Mouse (Mus musculus): ENCODE results near the gene Gm10643. TPM values are rescaled to one million over a fixed set of nuclear protein-coding genes. Genes with fewer than 3 reads are reported as not detected.
A peak's percentile ranks its signal among the peaks of the same experiment; 100 is the strongest.

The Gm10643 gene
- total RNA-seq, 2 experiments from 2014 or later, result 4.7 to 5.0 TPM

DNA sequence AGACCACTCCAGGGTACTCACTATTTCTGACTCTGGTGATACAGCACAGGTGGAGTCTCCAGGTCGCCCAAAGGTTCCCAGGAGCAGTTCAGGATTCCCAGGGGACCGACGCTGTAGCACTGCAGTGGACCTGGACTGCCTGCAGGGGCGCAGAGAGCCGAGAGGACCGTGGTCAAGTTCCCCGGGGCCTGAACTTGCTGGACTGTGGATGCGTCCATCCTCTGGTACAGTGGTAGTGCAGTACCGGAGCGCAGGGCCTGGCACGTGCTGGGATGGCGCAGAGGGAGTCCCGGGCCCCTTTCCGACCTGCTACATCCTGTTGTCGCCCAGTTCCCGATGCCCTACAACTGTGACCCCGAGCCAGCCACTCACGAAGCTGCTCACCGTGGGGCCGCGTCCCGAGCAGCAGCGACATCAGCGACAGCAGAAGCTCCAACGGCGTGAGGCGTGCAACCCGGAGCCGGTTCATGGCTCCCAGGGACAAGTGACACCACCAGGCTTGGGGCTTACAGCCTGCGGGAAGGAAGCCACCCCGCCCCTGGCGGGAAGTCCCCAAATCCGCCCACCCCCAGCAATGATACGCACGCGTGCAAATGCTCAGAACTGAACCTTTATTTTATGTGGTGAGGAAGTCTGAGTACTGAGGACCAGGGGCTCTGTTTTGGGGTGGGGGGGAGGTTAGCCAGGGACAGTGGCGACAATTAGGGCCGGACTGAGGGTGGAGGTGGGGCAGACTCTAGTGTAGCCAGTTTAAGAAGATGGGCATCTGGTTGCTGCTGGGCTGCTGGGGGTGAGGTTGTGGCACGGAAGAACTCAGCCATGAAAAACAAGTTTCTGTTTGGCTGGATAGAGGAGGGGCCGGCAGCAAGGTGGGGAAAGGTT is 22.6 kb downstream of the Gm10643 start, which contains the start of gene Il27ra:
Il27ra (minus strand) TSS at position 524 of the 882 bp plus-strand sequence.
- DNase-seq (ENCODE audit: low spot score in 2 of 2), result peak; percentile 41 to 42

DNA sequence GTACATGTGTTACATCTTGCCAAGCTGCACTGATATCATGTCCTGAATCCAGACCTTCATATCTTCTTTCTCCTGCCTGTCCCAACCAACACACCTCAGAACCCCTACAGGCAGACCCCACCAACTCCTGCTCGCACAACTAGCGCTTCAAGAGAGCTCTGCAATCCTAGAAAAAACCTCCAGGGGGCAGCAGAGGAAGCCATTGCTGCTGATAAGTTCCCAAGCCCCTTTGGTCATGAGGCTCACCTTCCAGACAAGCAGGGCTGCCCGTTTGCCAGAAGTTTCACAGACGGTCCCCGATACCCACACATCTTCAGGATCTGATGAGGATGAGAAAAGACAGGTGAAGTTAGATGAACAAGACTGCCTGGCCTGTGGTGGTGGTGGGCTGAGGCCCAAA is 25.9 kb downstream of the Gm10643 start:
- peak; percentile 79 to 85 for DNase-seq (ENCODE audit: low spot score in 2 of 2)

DNA sequence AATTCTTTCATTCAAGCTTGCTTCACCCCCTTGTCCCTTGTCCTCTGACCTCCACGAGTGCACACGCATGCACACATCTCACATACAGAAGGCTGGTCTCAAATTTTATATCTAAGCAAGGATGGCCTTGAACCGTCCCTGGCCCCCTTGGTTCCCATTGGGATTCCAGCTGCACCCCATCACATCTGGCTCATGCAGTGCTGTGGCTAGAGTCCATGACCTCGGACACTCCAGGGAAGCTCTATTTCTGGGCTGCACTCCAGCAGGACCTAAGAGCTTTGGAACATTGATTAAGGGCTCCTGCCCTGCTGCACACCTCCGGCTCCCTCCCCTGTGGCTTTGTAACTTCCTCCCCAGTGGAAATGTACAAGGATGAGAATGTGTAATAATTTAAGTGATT is 26.9 kb downstream of the Gm10643 start:
- no peak for DNase-seq (ENCODE audit: low spot score in 2 of 2)

DNA sequence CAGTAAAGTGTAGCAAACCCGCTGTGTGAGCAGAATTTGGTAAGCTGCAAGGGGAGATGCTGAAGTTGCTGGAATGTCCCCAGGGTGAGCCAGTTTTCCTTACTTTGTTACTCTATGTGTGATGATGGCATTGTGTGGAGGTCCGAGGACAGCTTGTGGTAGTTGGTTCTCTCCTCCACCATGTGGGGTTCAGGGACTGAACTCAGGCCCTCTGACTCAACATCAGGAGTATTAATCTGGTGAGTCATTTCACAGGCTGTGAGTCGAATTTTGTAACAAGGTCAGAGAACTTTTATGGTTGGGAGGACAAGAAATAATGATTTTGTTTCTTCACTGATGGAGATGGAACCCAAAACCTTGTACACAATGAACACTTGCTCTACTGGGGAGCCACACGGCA is 32.2 kb downstream of the Gm10643 start:
- DNase-seq (ENCODE audit: low spot score in 2 of 2), result no peak

DNA sequence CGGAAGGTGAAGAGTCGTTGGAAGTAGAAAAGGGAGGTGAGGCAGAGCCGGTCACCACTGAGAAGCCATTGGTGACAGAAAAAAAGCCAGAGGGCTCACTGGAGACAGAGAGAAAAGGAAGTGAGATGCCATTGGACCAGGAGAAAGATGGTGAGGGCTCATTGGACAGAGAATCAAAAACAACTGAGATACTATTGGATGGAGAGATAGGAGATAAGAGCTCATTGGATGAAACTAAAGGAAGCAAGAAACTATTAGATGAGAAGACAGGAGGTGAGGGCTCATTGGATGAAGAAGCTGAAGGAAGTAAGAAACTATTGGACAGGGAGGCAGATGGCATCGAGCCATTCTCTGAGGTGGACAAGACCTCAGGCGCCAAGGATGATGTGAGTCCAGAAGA is 35.7 kb downstream of the Gm10643 start:
- no peak for DNase-seq (ENCODE audit: low spot score in 2 of 2)

DNA sequence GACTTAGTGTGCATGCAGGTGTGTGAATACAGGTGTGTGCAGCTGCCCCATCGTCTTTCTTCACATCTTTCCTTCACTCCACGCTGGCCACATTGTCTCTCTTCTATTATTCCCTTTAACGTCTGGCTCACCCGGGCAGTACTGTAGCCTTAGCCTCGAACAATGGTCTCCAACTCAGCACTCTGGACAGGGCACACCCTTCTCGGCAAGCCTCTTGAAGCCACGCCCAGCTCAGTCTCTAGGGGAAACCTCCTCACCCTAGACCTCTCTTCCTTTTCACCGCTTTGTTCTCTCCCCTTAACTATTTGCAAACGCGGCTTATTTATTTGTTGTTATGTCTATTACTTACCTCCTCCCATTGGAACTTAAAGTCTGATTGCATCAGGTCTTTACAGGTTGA is 37.5 kb downstream of the Gm10643 start:
- no peak for DNase-seq (ENCODE audit: low spot score in 2 of 2)

DNA sequence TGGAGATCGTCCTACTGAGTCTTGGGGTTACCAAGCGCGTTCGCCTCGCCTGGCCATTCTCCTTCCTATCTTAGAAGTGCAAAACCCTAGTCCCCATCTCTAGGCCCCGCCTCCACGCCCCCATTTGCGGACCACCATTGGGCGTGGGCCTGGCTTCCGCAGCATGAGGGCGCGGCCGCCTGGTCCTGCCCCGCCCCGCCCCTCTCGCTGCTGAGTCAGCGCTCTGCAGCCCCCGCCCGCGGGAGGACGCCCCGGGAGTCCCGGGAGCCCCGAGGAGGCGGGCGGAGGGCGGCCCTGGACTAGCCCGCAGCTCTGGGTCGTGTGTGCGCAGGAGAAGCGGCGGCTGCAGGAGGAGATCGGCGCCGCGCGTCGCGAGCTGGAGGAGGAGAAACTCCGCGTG is 39.1 kb downstream of the Gm10643 start:
- peak in 1 of 2 experiments; percentile 40 for DNase-seq (ENCODE audit: low spot score in 2 of 2)

DNA sequence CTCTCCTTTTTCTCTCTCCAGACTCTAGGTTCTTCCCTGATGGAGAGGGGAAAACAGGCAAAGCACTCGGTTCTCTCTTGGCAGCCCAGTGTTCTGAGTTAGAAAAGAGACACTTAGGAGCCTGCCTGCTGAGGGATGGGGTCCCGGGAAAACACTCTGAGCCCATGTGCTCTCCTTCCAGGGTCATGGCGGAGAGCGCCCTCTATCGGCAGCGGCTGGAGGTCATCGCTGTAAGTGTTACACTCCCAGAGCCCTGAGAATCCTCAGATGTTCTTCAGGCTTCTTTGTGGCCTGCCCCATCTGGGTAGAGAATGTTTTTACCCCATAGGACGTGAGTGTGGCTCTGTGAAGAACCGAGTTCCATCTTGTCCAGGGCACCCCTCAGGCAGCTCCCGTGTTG is 40.8 kb downstream of the Gm10643 start:
- DNase-seq (ENCODE audit: low spot score in 2 of 2), result no peak

DNA sequence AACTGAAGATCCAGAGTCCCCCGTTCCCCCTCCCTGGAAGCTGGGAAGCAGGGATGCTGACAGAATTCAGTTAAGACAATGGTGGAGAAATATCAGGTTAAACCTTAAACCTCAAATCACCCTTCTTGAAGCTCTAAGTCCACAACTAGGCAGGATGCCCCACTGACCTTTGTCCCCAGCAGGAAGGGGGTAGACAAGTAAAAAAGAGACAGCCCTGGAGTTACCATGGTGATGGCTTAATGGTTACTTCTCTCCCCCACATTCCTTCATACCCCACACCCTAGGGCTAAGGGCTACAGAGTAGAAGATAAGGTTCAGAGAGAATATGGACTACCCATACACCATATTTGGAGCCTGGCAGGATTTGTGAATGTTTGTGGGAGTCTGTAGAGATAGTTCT is 41.3 kb downstream of the Gm10643 start:
- DNase-seq (ENCODE audit: low spot score in 2 of 2), result no peak

DNA sequence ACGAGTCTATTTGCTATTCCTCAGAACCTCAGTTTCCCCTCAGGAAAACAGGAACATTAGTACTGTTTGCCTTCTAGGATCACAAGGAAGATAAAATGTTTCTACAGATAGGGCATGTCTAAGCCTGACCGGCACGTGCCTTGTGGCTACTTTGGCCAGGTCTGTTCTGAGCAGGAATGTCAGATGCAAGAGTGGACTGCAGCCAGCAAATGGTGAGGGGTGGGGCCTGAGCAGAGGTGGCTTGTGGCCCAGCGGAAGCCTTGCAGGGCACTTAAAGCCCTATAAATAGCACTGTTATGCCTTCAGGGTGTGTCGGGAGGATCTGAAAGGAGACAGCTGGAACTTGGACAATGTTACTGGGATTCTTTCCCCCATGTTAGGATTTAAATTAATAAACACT is 41.9 kb downstream of the Gm10643 start:
- no peak for DNase-seq (ENCODE audit: low spot score in 2 of 2)

DNA sequence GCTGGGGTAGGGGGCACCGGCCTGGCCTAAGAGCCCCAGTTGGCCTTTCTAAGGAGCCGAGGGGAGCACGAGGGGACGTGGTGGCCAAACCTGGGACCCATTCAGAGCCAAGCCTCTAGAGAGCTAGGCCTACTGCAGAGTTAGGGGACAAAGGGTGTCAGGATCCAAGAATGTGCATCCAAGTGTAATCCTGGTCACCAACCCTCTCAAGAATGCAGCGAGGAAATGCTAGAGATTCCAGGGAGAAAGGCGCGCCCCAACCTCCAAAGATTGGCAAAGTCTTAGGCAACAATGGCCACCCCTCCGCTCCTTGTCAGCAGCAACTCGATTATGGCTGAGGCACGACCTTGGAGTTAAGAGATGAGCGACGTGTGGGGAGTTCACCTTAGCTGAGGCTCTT is 43.4 kb downstream of the Gm10643 start:
- no peak for DNase-seq (ENCODE audit: low spot score in 2 of 2)

DNA sequence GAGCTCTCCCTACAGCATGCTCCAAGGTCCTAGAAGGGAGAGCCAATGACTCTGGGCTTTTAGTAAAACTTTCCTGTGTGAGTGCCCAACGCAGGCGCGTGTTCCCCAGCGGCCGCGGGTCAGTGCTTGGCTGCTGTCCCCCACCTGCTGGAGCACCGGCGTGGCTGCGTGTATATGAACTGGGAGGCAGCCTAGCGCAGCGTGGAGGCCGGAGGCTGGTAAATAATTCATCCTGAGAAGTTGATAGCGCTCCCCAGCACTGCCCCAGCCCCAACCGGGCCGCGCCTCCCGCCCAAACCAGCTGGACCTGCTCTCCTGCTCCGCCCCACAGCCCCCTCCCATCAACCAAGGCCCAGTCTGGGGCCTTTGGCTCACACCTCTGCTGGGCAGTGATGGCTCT is 43.8 kb downstream of the Gm10643 start, which contains the start of gene Palm3:
Palm3 (plus strand) TSS at position 376 of the 400 bp plus-strand sequence.
- DNase-seq (ENCODE audit: low spot score in 2 of 2), result no peak

DNA sequence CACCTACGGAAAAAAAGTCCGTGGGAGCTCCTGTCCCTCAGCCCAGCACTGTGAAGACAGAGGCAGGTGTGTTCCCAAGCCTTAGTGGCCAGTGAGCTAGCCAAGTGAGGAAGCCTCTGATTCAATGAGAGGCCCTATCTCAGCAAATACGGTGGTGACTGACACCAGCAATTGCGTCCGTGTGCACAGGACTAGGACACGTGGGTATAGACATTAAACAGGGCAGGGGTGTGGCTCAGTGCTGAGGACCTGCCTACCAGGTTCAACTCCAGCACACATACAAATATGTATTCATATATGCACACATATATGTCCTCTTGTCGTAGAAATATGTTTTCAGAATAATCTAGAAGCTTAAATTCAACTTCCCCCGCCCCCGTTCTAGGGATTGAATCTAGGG is 45.2 kb downstream of the Gm10643 start:
- no peak for DNase-seq (ENCODE audit: low spot score in 2 of 2)

DNA sequence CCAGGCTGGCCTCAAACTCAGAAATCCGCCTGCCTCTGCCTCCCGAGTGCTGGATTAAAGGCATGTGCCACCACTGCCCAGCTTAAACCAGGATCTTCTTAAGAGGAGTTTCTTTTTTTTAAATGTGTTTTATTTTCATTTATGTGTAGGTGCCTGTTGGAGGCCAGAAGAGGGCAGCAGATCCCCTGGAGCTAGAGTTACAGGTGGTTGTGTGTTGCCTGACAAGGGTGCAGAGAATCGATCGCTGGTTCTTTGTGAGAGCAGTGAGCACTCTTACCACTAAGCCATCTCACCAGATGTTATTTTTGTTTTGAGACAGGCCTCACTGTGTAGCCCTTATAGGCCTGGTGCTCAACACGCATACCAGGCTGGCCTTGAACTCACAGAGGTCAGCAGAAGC is 49.1 kb downstream of the Gm10643 start:
- no peak for DNase-seq (ENCODE audit: low spot score in 2 of 2)

Small RNAs within 50 kb of the gene (microRNA-seq; reads per million reads assigned to microRNA genes)
- gene Mir709, result 0 reads per million in 2 experiments

Other genes starting within 250 kb of the Gm10643 start
- gene Adgrl1, start 165.0 kb downstream of the Gm10643 start, total RNA-seq (2021), result 100 to 1,000 TPM; 345 to 352 TPM
- gene Gm10644, start 109.9 kb downstream of the Gm10643 start, total RNA-seq (2021), result under 1 TPM; 0.17 to 0.25 TPM
- gene Asf1b, start 109.6 kb downstream of the Gm10643 start, total RNA-seq (2021), result 1 to 10 TPM; 1.1 TPM
- 100 to 1,000 TPM; 261 to 268 TPM for gene Prkaca, start 92.1 kb downstream of the Gm10643 start, total RNA-seq (2021)
- gene Samd1, start 67.5 kb downstream of the Gm10643 start, total RNA-seq (2021), result 10 to 100 TPM; 51.0 to 52.7 TPM
- 1 to 10 TPM in 1 of 2 experiments, under 1 TPM in 1; 0.39 to 1.2 TPM for gene 1700067K01Rik, start 63.6 kb downstream of the Gm10643 start, total RNA-seq (2021)
- 1 to 10 TPM; 2.5 to 2.8 TPM for gene 2210011C24Rik, start 53.0 kb downstream of the Gm10643 start, total RNA-seq (2021)
- 1 to 10 TPM; 4.1 to 7.9 TPM for gene Palm3, start 43.7 kb downstream of the Gm10643 start, total RNA-seq (2021)
- 1 to 10 TPM; 1.6 to 1.8 TPM for gene Il27ra, start 22.5 kb downstream of the Gm10643 start, total RNA-seq (2021)
- gene Rln3, start 20.1 kb downstream of the Gm10643 start, total RNA-seq (2021), result not detected
- gene Rfx1, start 1.7 kb upstream of the Gm10643 start, total RNA-seq (2021), result 10 to 100 TPM; 20.1 to 21.0 TPM
- gene Dcaf15, start 39.6 kb upstream of the Gm10643 start, total RNA-seq (2021), result 10 to 100 TPM; 20.5 to 21.9 TPM
- not detected for gene Podnl1, start 60.9 kb upstream of the Gm10643 start, total RNA-seq (2021)
- gene Cc2d1a, start 82.8 kb upstream of the Gm10643 start, total RNA-seq (2021), result 10 to 100 TPM; 46.9 to 53.9 TPM
- 1 to 10 TPM; 1.1 TPM for gene 4930432K21Rik, start 82.9 kb upstream of the Gm10643 start, total RNA-seq (2021)
- 1 to 10 TPM; 3.8 to 4.4 TPM for gene Nanos3, start 120.1 kb upstream of the Gm10643 start, total RNA-seq (2021)
- gene Zswim4, start 171.9 kb upstream of the Gm10643 start, total RNA-seq (2021), result 10 to 100 TPM; 17.2 to 18.8 TPM
- 100 to 1,000 TPM; 147 to 156 TPM for gene D8Ertd738e, start 184.6 kb upstream of the Gm10643 start, total RNA-seq (2021)
- 10 to 100 TPM; 24.7 to 28.7 TPM for gene Mri1, start 192.2 kb upstream of the Gm10643 start, total RNA-seq (2021)
- 10 to 100 TPM; 20.4 to 21.4 TPM for gene Ccdc130, start 205.2 kb upstream of the Gm10643 start, total RNA-seq (2021)

Data from layer of hippocampus, postnatal 14 days (tissue).